ENCODE assay signal across 9 mouse cellular contexts in the genomic region with DNA sequence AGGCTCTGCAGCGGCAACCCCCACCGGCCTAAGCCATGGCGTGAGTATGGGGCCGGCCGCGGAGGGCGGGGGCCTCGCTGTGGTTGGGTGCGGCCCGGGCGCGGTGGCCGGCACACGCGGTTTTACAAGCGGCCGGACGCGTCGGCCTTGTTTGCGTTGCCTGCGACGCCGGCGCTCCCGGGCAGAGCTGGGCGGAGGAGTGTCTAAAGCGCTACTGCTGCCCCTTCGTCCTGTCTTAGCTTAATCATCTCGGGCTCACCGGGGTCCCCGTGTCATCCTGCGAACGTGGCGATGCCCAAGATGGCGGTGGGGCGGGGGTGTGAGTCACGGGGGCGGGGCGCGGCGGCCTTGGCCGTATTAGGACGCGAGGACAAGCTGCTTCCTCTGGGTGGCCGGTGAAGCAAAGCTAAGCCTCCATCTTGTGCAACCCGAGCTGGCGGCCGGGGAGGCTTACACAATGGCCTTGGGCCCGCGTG. TPM values are rescaled to one million over a fixed set of nuclear protein-coding genes. Genes with fewer than 3 reads are reported as not detected.
DNase-seq lines count a peak whose midpoint lies in the region; ATAC-seq and TF ChIP-seq lines count a peak whose summit lies in the region.
"Had no signal": no experiment of that assay in that cellular context is flagged by ENCODE, and none has a peak within 500 bp of the region (broad histone marks: within the 10 kb centered on the region; RNA-seq: fewer than 3 reads in every experiment).

No protein-coding gene starts in this region.

- under 1% methylated on average over 51 of the region's 51 CpGs for WGBS in heart, embryonic 13.5 days
- WGBS in kidney, postnatal 0 days, result under 1% methylated on average over 50 of the region's 51 CpGs
- WGBS in lung, embryonic 14.5 days, result under 1% methylated on average over 49 of the region's 51 CpGs
- under 1% methylated on average over 51 of the region's 51 CpGs for WGBS in neural tube, embryonic 15.5 days

- H3K4me3 ChIP-seq in ES-Bruce4 (ENCODE audit: low read depth, low read length), result peak overlapping the region; percentile 94
- peak overlapping the region; percentile 81 for H3K4me3 ChIP-seq in brown adipose tissue, adult 24 weeks (ENCODE audit: insufficient read depth, low read depth, low read length)
- H3K4me3 ChIP-seq in heart, embryonic 13.5 days, result peak overlapping the region; percentile 100
- H3K4me3 ChIP-seq in kidney, postnatal 0 days (replicated peaks; ENCODE audit: low read depth, low read length), result peak overlapping the region; percentile 90
- peak overlapping the region; percentile 91 for H3K4me3 ChIP-seq in lung, embryonic 14.5 days (ENCODE audit: low read depth, low read length)
- H3K4me3 ChIP-seq in neural tube, embryonic 15.5 days (replicated peaks), result peak overlapping the region; percentile 100

- no peak for TF ChIP-seq CTCF in ES-Bruce4 (IDR thresholded peaks at IDR 0.05; ENCODE audit: low read depth, low read length)
- TF ChIP-seq CTCF in kidney, postnatal 0 days (IDR thresholded peaks at IDR 0.05; ENCODE audit: low read depth), result no peak
- no peak for TF ChIP-seq CTCF in lung, embryonic 14.5 days (IDR thresholded peaks at IDR 0.05; ENCODE audit: low read depth)

- DNase-seq in kidney, postnatal 0 days (ENCODE audit: low spot score), result peak; percentile 96
- DNase-seq in lung, embryonic 14.5 days, result peak; percentile 88
- peak; percentile 79 for DNase-seq in testis, postnatal 14 days (ENCODE audit: low spot score)

- no peak for TF ChIP-seq POLR2A in ES-Bruce4 (IDR thresholded peaks at IDR 0.05; ENCODE audit: insufficient read depth, low read length)

- H3K4me1 ChIP-seq in ES-Bruce4 (ENCODE audit: control insufficient read depth, insufficient read depth, low read length), result no peaks in the 10 kb centered on the region
- H3K4me1 ChIP-seq in brown adipose tissue, adult 24 weeks (ENCODE audit: control insufficient read depth, insufficient read depth, insufficient read length, low read length), result no peaks in the 10 kb centered on the region; the same call in 1 of the 2 replicates
- peaks cover 69% of the 10 kb centered on the region for H3K4me1 ChIP-seq in heart, embryonic 13.5 days
- H3K4me1 ChIP-seq in kidney, postnatal 0 days (replicated peaks; ENCODE audit: insufficient read depth, low read length), result peaks cover 28% of the 10 kb centered on the region
- H3K4me1 ChIP-seq in lung, embryonic 14.5 days (ENCODE audit: insufficient read depth), result peaks cover 8% of the 10 kb centered on the region
- H3K4me1 ChIP-seq in neural tube, embryonic 15.5 days, result peaks cover 48% of the 10 kb centered on the region

- no peaks in the 10 kb centered on the region for H3K9me3 ChIP-seq in ES-Bruce4 (replicated peaks; ENCODE audit: control insufficient read depth, insufficient read depth, low read length, poor library complexity, severe bottlenecking)
- H3K9me3 ChIP-seq in heart, embryonic 13.5 days, result no peaks in the 10 kb centered on the region
- no peaks in the 10 kb centered on the region for H3K9me3 ChIP-seq in kidney, postnatal 0 days (replicated peaks; ENCODE audit: low read length)
- no peaks in the 10 kb centered on the region for H3K9me3 ChIP-seq in lung, embryonic 14.5 days (ENCODE audit: low read depth, low read length)
- H3K9me3 ChIP-seq in neural tube, embryonic 15.5 days (replicated peaks), result no peaks in the 10 kb centered on the region

- H3K9ac ChIP-seq in ES-Bruce4 (ENCODE audit: low read depth, poor library complexity, severe bottlenecking), result peak overlapping the region; percentile 93
- peak overlapping the region; percentile 100 for H3K9ac ChIP-seq in heart, embryonic 13.5 days
- peak overlapping the region; percentile 98 for H3K9ac ChIP-seq in kidney, postnatal 0 days (ENCODE audit: low read depth, low read length)
- H3K9ac ChIP-seq in lung, embryonic 14.5 days, result peak overlapping the region; percentile 97
- H3K9ac ChIP-seq in neural tube, embryonic 15.5 days (replicated peaks), result peak overlapping the region; percentile 100

- TF ChIP-seq EP300 in ES-Bruce4 (IDR thresholded peaks at IDR 0.05; ENCODE audit: insufficient read depth, low read depth, low read length), result no peak

- no peaks in the 10 kb centered on the region for H3K27me3 ChIP-seq in ES-Bruce4 (ENCODE audit: control insufficient read depth, insufficient read depth, low read length, poor library complexity, severe bottlenecking)
- no peaks in the 10 kb centered on the region for H3K27me3 ChIP-seq in heart, embryonic 13.5 days (replicated peaks)
- H3K27me3 ChIP-seq in kidney, postnatal 0 days (ENCODE audit: insufficient read depth, low read length), result no peaks in the 10 kb centered on the region
- H3K27me3 ChIP-seq in lung, embryonic 14.5 days (ENCODE audit: insufficient read depth, low read length), result no peaks in the 10 kb centered on the region
- H3K27me3 ChIP-seq in neural tube, embryonic 15.5 days (replicated peaks), result no peaks in the 10 kb centered on the region

- H3K36me3 ChIP-seq in ES-Bruce4 (ENCODE audit: control insufficient read depth, insufficient read depth, low read length, poor library complexity, severe bottlenecking), result peaks cover 32% of the 10 kb centered on the region
- peaks cover 65% of the 10 kb centered on the region for H3K36me3 ChIP-seq in heart, embryonic 13.5 days
- H3K36me3 ChIP-seq in kidney, postnatal 0 days (ENCODE audit: insufficient read depth, low read length), result peaks cover 25% of the 10 kb centered on the region
- peaks cover 61% of the 10 kb centered on the region for H3K36me3 ChIP-seq in lung, embryonic 14.5 days (ENCODE audit: insufficient read depth)
- peaks cover 42% of the 10 kb centered on the region for H3K36me3 ChIP-seq in neural tube, embryonic 15.5 days

- H3K27ac ChIP-seq in ES-Bruce4 (ENCODE audit: insufficient read depth, low read length), result peak overlapping the region; percentile 91
- peak overlapping the region; percentile 96 for H3K27ac ChIP-seq in brown adipose tissue, adult 24 weeks (replicated peaks; ENCODE audit: low read depth, low read length)
- peak overlapping the region; percentile 100 for H3K27ac ChIP-seq in heart, embryonic 13.5 days (replicated peaks)
- peak overlapping the region; percentile 98 for H3K27ac ChIP-seq in kidney, postnatal 0 days
- peak overlapping the region; percentile 98 for H3K27ac ChIP-seq in lung, embryonic 14.5 days (ENCODE audit: low read depth)
- H3K27ac ChIP-seq in neural tube, embryonic 15.5 days (replicated peaks), result peak overlapping the region; percentile 100

- ATAC-seq in erythroblast, adult 5-6 weeks (replicated peaks; ENCODE audit: low FRiP score, poor library complexity, severe bottlenecking), result peak; percentile 34
- ATAC-seq in heart, embryonic 13.5 days (ENCODE audit: extremely low read depth, insufficient number of reproducible peaks, low FRiP score, low TSS enrichment), result peak; percentile 43
- ATAC-seq in kidney, postnatal 0 days (replicated peaks; ENCODE audit: low FRiP score, low read depth), result peak; percentile 70
- ATAC-seq in lung, embryonic 14.5 days (ENCODE audit: insufficient read depth), result peak; percentile 52
- ATAC-seq in neural tube, embryonic 15.5 days (ENCODE audit: low FRiP score), result peak; percentile 48

- peak overlapping the region; percentile 90 for H3K4me2 ChIP-seq in heart, embryonic 13.5 days
- H3K4me2 ChIP-seq in kidney, postnatal 0 days (ENCODE audit: low read length), result peak overlapping the region; percentile 98
- peak overlapping the region; percentile 94 for H3K4me2 ChIP-seq in lung, embryonic 14.5 days
- peak overlapping the region; percentile 97 for H3K4me2 ChIP-seq in neural tube, embryonic 15.5 days

RNA-seq across cellular contexts. Expression of a gene that starts 0.7 kb away (rescaled TPM):
- polyA plus RNA-seq in ES-Bruce4 (2011; ENCODE audit: insufficient read depth, insufficient read length, low read depth, missing spikeins), result 193 and 198 TPM in 2 replicates
- 111 and 147 TPM in 2 replicates for polyA plus RNA-seq in brown adipose tissue, adult 24 weeks (2012; ENCODE audit: insufficient read depth, insufficient read length, missing spikeins)
- total RNA-seq in erythroblast, adult 5-6 weeks (2015; ENCODE audit: low replicate concordance), result 86.3 and 108 TPM in 2 replicates
- total RNA-seq in erythroblast, adult 5-6 weeks (2017; ENCODE audit: low replicate concordance), result 148 and 150 TPM in 2 replicates
- 74.9 and 83.4 TPM in 2 replicates for polyA plus RNA-seq in heart, embryonic 13.5 days (2015; fragmentation: Nextera tagmentation; extraction: Ambion mirVana)
- 116 and 118 TPM in 2 replicates for polyA plus RNA-seq in kidney, postnatal 0 days (2015; fragmentation: Nextera tagmentation; extraction: Ambion mirVana)
- polyA plus RNA-seq in lung, embryonic 14.5 days (2014; fragmentation: Nextera tagmentation; extraction: Ambion mirVana), result 115 and 136 TPM in 2 replicates
- polyA plus RNA-seq in neural tube, embryonic 15.5 days (2015; fragmentation: Nextera tagmentation; extraction: Ambion mirVana), result 106 and 113 TPM in 2 replicates

RNA-seq across cellular contexts. Expression of a gene that starts 8.4 kb away (rescaled TPM):
- polyA plus RNA-seq in ES-Bruce4 (2011; ENCODE audit: insufficient read depth, insufficient read length, low read depth, missing spikeins), result 28.1 and 33.2 TPM in 2 replicates
- polyA plus RNA-seq in brown adipose tissue, adult 24 weeks (2012; ENCODE audit: insufficient read depth, insufficient read length, missing spikeins), result 30.4 and 30.8 TPM in 2 replicates
- total RNA-seq in erythroblast, adult 5-6 weeks (2015; ENCODE audit: low replicate concordance), result 15.4 and 16.5 TPM in 2 replicates
- total RNA-seq in erythroblast, adult 5-6 weeks (2017; ENCODE audit: low replicate concordance), result 5.0 and 10.1 TPM in 2 replicates
- polyA plus RNA-seq in heart, embryonic 13.5 days (2015; fragmentation: Nextera tagmentation; extraction: Ambion mirVana), result 39.0 and 39.7 TPM in 2 replicates
- 53.5 and 62.7 TPM in 2 replicates for polyA plus RNA-seq in kidney, postnatal 0 days (2015; fragmentation: Nextera tagmentation; extraction: Ambion mirVana)
- polyA plus RNA-seq in lung, embryonic 14.5 days (2014; fragmentation: Nextera tagmentation; extraction: Ambion mirVana), result 56.4 and 61.0 TPM in 2 replicates
- 72.6 and 83.9 TPM in 2 replicates for polyA plus RNA-seq in neural tube, embryonic 15.5 days (2015; fragmentation: Nextera tagmentation; extraction: Ambion mirVana)

RNA-seq across cellular contexts. Expression of a gene that starts 20.0 kb away (rescaled TPM):
- not detected in 2 replicates for polyA plus RNA-seq in ES-Bruce4 (2011; ENCODE audit: insufficient read depth, insufficient read length, low read depth, missing spikeins)
- polyA plus RNA-seq in brown adipose tissue, adult 24 weeks (2012; ENCODE audit: insufficient read depth, insufficient read length, missing spikeins), result not detected in 2 replicates
- not detected in 2 replicates for total RNA-seq in erythroblast, adult 5-6 weeks (2015; ENCODE audit: low replicate concordance)
- not detected in 2 replicates for total RNA-seq in erythroblast, adult 5-6 weeks (2017; ENCODE audit: low replicate concordance)
- polyA plus RNA-seq in heart, embryonic 13.5 days (2015; fragmentation: Nextera tagmentation; extraction: Ambion mirVana), result not detected in 2 replicates
- not detected in 2 replicates for polyA plus RNA-seq in kidney, postnatal 0 days (2015; fragmentation: Nextera tagmentation; extraction: Ambion mirVana)
- polyA plus RNA-seq in lung, embryonic 14.5 days (2014; fragmentation: Nextera tagmentation; extraction: Ambion mirVana), result not detected in 2 replicates
- polyA plus RNA-seq in neural tube, embryonic 15.5 days (2015; fragmentation: Nextera tagmentation; extraction: Ambion mirVana), result 1.7 TPM in 1 of 2 replicates, not detected in the other
- polyA plus RNA-seq: large intestine, adult 2 months had no signal

RNA-seq across cellular contexts. Expression of a gene that starts 21.9 kb away (rescaled TPM):
- polyA plus RNA-seq in ES-Bruce4 (2011; ENCODE audit: insufficient read depth, insufficient read length, low read depth, missing spikeins), result 35.7 and 38.4 TPM in 2 replicates
- 15.4 and 16.0 TPM in 2 replicates for polyA plus RNA-seq in brown adipose tissue, adult 24 weeks (2012; ENCODE audit: insufficient read depth, insufficient read length, missing spikeins)
- total RNA-seq in erythroblast, adult 5-6 weeks (2015; ENCODE audit: low replicate concordance), result 6.5 and 7.7 TPM in 2 replicates
- 17.8 and 18.8 TPM in 2 replicates for total RNA-seq in erythroblast, adult 5-6 weeks (2017; ENCODE audit: low replicate concordance)
- polyA plus RNA-seq in heart, embryonic 13.5 days (2015; fragmentation: Nextera tagmentation; extraction: Ambion mirVana), result 25.5 and 25.9 TPM in 2 replicates
- polyA plus RNA-seq in kidney, postnatal 0 days (2015; fragmentation: Nextera tagmentation; extraction: Ambion mirVana), result 19.9 and 20.5 TPM in 2 replicates
- 31.7 and 32.9 TPM in 2 replicates for polyA plus RNA-seq in lung, embryonic 14.5 days (2014; fragmentation: Nextera tagmentation; extraction: Ambion mirVana)
- 33.3 and 34.5 TPM in 2 replicates for polyA plus RNA-seq in neural tube, embryonic 15.5 days (2015; fragmentation: Nextera tagmentation; extraction: Ambion mirVana)

RNA-seq across cellular contexts. Expression of a gene that starts 31.4 kb away (rescaled TPM):
- not detected in 2 replicates for polyA plus RNA-seq in ES-Bruce4 (2011; ENCODE audit: insufficient read depth, insufficient read length, low read depth, missing spikeins)
- not detected in 2 replicates for polyA plus RNA-seq in brown adipose tissue, adult 24 weeks (2012; ENCODE audit: insufficient read depth, insufficient read length, missing spikeins)
- total RNA-seq in erythroblast, adult 5-6 weeks (2015; ENCODE audit: low replicate concordance), result not detected in 2 replicates
- total RNA-seq in erythroblast, adult 5-6 weeks (2017; ENCODE audit: low replicate concordance), result not detected in 2 replicates
- polyA plus RNA-seq in heart, embryonic 13.5 days (2015; fragmentation: Nextera tagmentation; extraction: Ambion mirVana), result not detected in 2 replicates
- polyA plus RNA-seq in kidney, postnatal 0 days (2015; fragmentation: Nextera tagmentation; extraction: Ambion mirVana), result not detected in 2 replicates
- polyA plus RNA-seq in lung, embryonic 14.5 days (2014; fragmentation: Nextera tagmentation; extraction: Ambion mirVana), result not detected in 2 replicates
- 0.79 and 0.88 TPM in 2 replicates for polyA plus RNA-seq in neural tube, embryonic 15.5 days (2015; fragmentation: Nextera tagmentation; extraction: Ambion mirVana)

Comparison
In these comparisons a context has a peak if more than half of its experiments do, and no peak if none do; other contexts are left out.
1. Peak in every context shown above with its lines: DNase-seq, ATAC-seq, H3K4me3 ChIP-seq and H3K27ac ChIP-seq.